8 mouse cellular contexts compared by ENCODE assay signal in genomic region chr15:100551326-100552307, GRCm38 (mm10). TPM values are rescaled to one million over a fixed set of nuclear protein-coding genes. Genes with fewer than 3 reads are reported as not detected.
A peak's percentile ranks its signal among the peaks of the same experiment; 100 is the strongest.
DNase-seq lines count a peak whose midpoint lies in the region; ATAC-seq and TF ChIP-seq lines count a peak whose summit lies in the region.

Tfcp2 (minus strand) TSS chr15:100552008.

- peaks cover 12% of the 10 kb centered on the region for H3K36me3 ChIP-seq in hindbrain, embryonic 13.5 days

- TF ChIP-seq CTCF in Patski (IDR thresholded peaks at IDR 0.05) = no peak

- H3K4me3 ChIP-seq in hindbrain, embryonic 13.5 days = peak within 1 kb of the TSS; percentile 90

- peak within 1 kb of the TSS; percentile 90 for H3K9ac ChIP-seq in hindbrain, embryonic 13.5 days

- H3K9me3 ChIP-seq in hindbrain, embryonic 13.5 days = no peaks in the 10 kb centered on the region

- H3K4me1 ChIP-seq in hindbrain, embryonic 13.5 days (replicated peaks) = peaks cover 22% of the 10 kb centered on the region

- H3K4me2 ChIP-seq in hindbrain, embryonic 13.5 days = peak within 1 kb of the TSS; percentile 74

- peak; percentile 97 for ATAC-seq in Patski
- ATAC-seq in hindbrain, embryonic 13.5 days (ENCODE audit: low FRiP score) = peak; percentile 100

- POLR2A ChIA-PET in Patski (lab: Charles Lee) = interaction anchor here (0.6 to 1.9 kb wide), 7 partner anchors 10 to 84 kb away, joined by 3 to 9 read pairs (median 3); partner anchors contain the start of gene Pou6f1

- H3K27me3 ChIP-seq in Patski = no peaks in the 10 kb centered on the region
- no peaks in the 10 kb centered on the region for H3K27me3 ChIP-seq in hindbrain, embryonic 13.5 days

- in situ Hi-C loops in Patski (cut with MboI; ENCODE audit: low pct_unique_long_range_greater_than_20kb) = no loop called here

- under 1% methylated on average over 84 of the region's 84 CpGs for WGBS in hindbrain, embryonic 13.5 days

- peak within 1 kb of the TSS; percentile 94 for H3K27ac ChIP-seq in hindbrain, embryonic 13.5 days

- DNase-seq in Patski (ENCODE audit: low read depth, low spot score) = peak; percentile 95
- DNase-seq in cerebellum, postnatal 14 days = peak; percentile 98 to 99
- peak; percentile 98 to 99 for DNase-seq in frontal cortex, postnatal 14 days (ENCODE audit: low spot score in 2 of 2)
- peak; percentile 96 to 99 for DNase-seq in layer of hippocampus, postnatal 25 days (ENCODE audit: extremely low spot score in 1 of 2, low spot score in 1 of 2)
- peak; percentile 99 for DNase-seq in lung, postnatal 25 days (ENCODE audit: low spot score)
- peak; percentile 98 for DNase-seq in retina, embryonic 14.5 days (ENCODE audit: low spot score)
- DNase-seq in thymus, postnatal 4 days = peak; percentile 96

- CTCF ChIA-PET in Patski (lab: Charles Lee) = interaction anchor here (1.1 to 1.4 kb wide), 5 partner anchors 18 to 100 kb away, joined by 3 to 7 read pairs (median 3); no protein-coding TSS in a partner anchor

RNA-seq across cellular contexts. Expression of gene Tfcp2, which starts in this region (rescaled TPM):
- polyA plus RNA-seq in Patski (2021) = 35.2 TPM
- polyA plus RNA-seq in hindbrain, embryonic 13.5 days (2015; fragmentation: Nextera tagmentation; extraction: Ambion mirVana) = 40.3 and 41.6 TPM in 2 replicates
- 10 to 100 TPM; 26.9 to 29.0 TPM for total RNA-seq in layer of hippocampus, postnatal 25 days (2021)

Comparison
In these comparisons a context has a peak if more than half of its experiments do, and no peak if none do; other contexts are left out.
1. Peak in every context shown above with its lines: DNase-seq, ATAC-seq, H3K4me3 ChIP-seq and H3K27ac ChIP-seq.